Mouse (Mus musculus) liver, embryonic 16.5 days (tissue): ENCODE results near the gene Agpat3. TPM values are rescaled to one million over a fixed set of nuclear protein-coding genes. Genes with fewer than 3 reads are reported as not detected.
A peak's percentile ranks its signal among the peaks of the same experiment; 100 is the strongest.

ENCODE experiments used
- ATAC-seq: fragments of 200-750 bp; cut with Nextera tagmentation; 2 replicates; pipeline ENCODE4 v1.8.0; 2017; ENCODE audit warnings: low read depth, mild to moderate bottlenecking, moderate number of reproducible peaks, moderate library complexity
- H3K27ac ChIP-seq: fragments of 300-500 bp; sonication (generic); 2 replicates; pipeline ENCODE4 v1.5.1; 2014; ENCODE audit warnings: mild to moderate bottlenecking, low read length
- H3K27me3 ChIP-seq: fragments of 300-500 bp; sonication (generic); 2 replicates; pipeline ENCODE4 v1.6.1; 2014; ENCODE audit warnings: low read depth, low read length, mixed read lengths; ENCODE audit not compliant: control insufficient read depth, insufficient read depth
- H3K36me3 ChIP-seq: fragments of 300-500 bp; sonication (generic); 2 replicates; pipeline ENCODE4 v1.6.1; 2014; ENCODE audit warnings: mild to moderate bottlenecking; ENCODE audit not compliant: control insufficient read depth, insufficient read depth
- H3K4me1 ChIP-seq: fragments of 300-500 bp; sonication (generic); 2 replicates; pipeline ENCODE4 v1.6.1; 2014; ENCODE audit warnings: low read depth, low read length, mixed read lengths; ENCODE audit not compliant: control insufficient read depth
- H3K4me2 ChIP-seq: fragments of 300-500 bp; sonication (generic); 2 replicates; pipeline ENCODE4 v1.6.1; 2014; ENCODE audit warnings: low read depth, low read length, mixed read lengths
- H3K4me3 ChIP-seq: fragments of 300-500 bp; sonication (generic); 2 replicates; pipeline ENCODE4 v1.5.1; 2014; ENCODE audit warnings: low read depth, mild to moderate bottlenecking, low read length
- H3K9ac ChIP-seq: fragments of 300-500 bp; sonication (generic); 2 replicates; pipeline ENCODE4 v1.6.1; 2014; ENCODE audit warnings: low read depth, low read length
- H3K9me3 ChIP-seq: fragments of 300-500 bp; sonication (generic); replicated peaks from 2 replicates; pipeline ENCODE4 v1.6.1; 2016; ENCODE audit warnings: low read length; ENCODE audit not compliant: control insufficient read depth
- WGBS: fragments of 180-500 bp; shearing (Covaris S2); extraction: QIAGEN DNeasy Blood & Tissue Kit; methylation state at CpG from one replicate; pipeline ENCODE4 v1.1.7; 2014; ENCODE audit not compliant: insufficient replicate concordance; 5-methylcytosine and 5-hydroxymethylcytosine counted together
- polyA plus RNA-seq: library from polyadenylated mRNA; unstranded; fragments of >200 nt; fragmentation: Nextera tagmentation; extraction: Ambion mirVana; gene quantifications from 2 replicates; pipeline ENCODE4 v1.2.1, GENCODE M21; 2015

Agpat3 gene
- polyA plus RNA-seq, 1 experiment from 2014 or later: 26.8 TPM

- Histone ChIP-seq H3K36me3 (no peaks in the 10 kb centered on the region), H3K4me1 (no peaks in the 10 kb centered on the region; the same call in 1 of the 2 replicates), H3K4me2 (no peak overlapping the region), H3K9ac (no peak overlapping the region), H3K4me3 (no peak overlapping the region), H3K27ac (no peak overlapping the region), H3K27me3 (peaks cover 3% of the 10 kb centered on the region), H3K9me3 (no peaks in the 10 kb centered on the region)
- 61% methylated on average over 2 of the region's 2 CpGs for WGBS
- no peak for ATAC-seq
Observed at GRCm38 (mm10) chr10:78345466-78345865, 6.8 kb downstream of the Agpat3 start.

GRCm38 (mm10) chr10:78342091-78342490 lies 10.2 kb downstream of the Agpat3 start:
- H3K36me3 ChIP-seq: no peaks in the 10 kb centered on the region
- H3K27me3 ChIP-seq: no peaks in the 10 kb centered on the region
- no peaks in the 10 kb centered on the region for H3K9me3 ChIP-seq
- H3K4me2 ChIP-seq: no peak overlapping the region
- WGBS: 77% methylated on average over 1 of the region's 1 CpGs
- no peak overlapping the region for H3K9ac ChIP-seq
- no peak overlapping the region for H3K27ac ChIP-seq
- ATAC-seq: no peak
- H3K4me3 ChIP-seq: no peak overlapping the region
- H3K4me1 ChIP-seq: no peaks in the 10 kb centered on the region; the same call in 1 of the 2 replicates

- Histone ChIP-seq H3K27me3 (no peaks in the 10 kb centered on the region), H3K4me1 (no peaks in the 10 kb centered on the region), H3K27ac (no peak overlapping the region), H3K9me3 (no peaks in the 10 kb centered on the region), H3K36me3 (no peaks in the 10 kb centered on the region), H3K4me2 (no peak overlapping the region), H3K9ac (no peak overlapping the region), H3K4me3 (no peak overlapping the region)
- WGBS: 43% methylated on average over 5 of the region's 5 CpGs
- ATAC-seq: no peak; the same call in 1 of the 2 replicates
Observed at GRCm38 (mm10) chr10:78338180-78338579, 14.1 kb downstream of the Agpat3 start.

DNA sequence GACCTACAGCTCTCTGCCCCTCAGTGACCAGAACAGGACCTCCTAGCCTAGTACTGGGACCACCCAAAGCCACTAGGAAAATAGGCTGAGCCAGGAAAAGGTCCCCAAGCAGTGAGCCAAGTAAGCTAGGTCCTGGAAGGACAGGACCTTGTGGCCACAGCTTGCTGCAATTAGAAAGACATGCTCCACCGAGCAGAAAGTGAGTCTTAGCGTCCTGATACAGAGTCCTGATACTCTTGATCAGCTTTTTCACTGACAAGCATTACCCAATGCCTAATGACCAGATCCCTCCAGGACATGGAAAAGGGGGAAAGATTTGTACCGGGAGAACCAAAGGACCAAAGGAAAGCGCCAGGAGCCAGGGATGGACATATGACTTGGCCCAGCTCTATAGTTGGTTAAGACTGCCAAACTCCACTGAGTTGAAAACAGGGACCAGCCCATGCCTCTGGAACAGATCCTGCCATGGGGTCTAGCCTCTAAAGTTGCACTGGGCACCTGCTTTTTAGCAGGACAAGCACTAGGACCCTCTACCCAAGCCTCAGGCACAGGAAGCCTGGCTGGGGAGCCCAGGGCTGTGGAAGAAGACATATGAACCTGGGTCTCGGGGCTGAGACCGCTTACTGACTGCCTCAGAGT lies 17.2 kb downstream of the Agpat3 start:
- Histone ChIP-seq H3K27ac (no peak overlapping the region), H3K9ac (no peak overlapping the region)
- WGBS: 66% methylated on average over 6 of the region's 6 CpGs

DNA sequence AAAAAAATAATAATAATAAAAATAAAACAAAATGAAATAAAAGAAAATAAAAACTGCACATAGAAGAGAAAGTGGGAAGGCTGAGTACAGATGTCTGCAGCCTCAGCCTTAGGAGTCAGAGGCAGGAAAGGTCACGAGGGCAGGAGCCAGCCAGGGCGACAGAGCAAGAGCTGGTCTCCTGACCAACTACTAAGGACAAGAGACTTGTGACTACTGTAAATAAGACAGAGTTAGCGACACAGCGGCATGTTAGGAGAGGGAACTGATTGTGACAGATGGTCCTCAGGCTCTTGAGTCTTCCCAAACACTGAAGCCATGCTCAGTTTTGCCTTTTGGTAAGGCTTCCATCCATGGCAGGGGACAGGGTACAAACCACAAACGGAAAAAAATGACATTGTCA lies 20.7 kb downstream of the Agpat3 start:
- H3K9me3 ChIP-seq: no peaks in the 10 kb centered on the region
- H3K36me3 ChIP-seq: no peaks in the 10 kb centered on the region
- no peak overlapping the region for H3K9ac ChIP-seq
- H3K4me1 ChIP-seq: no peaks in the 10 kb centered on the region
- no peak overlapping the region for H3K27ac ChIP-seq
- H3K4me3 ChIP-seq: no peak overlapping the region
- ATAC-seq: 0 out of 2 replicates have a peak, but pooled peaks have one; percentile 19
- H3K4me2 ChIP-seq: no peak overlapping the region
- no peaks in the 10 kb centered on the region for H3K27me3 ChIP-seq
- WGBS: 44% methylated on average over 5 of the region's 5 CpGs

More for the DNA sequence above, 17.2 kb downstream of the Agpat3 start:
- no peak for ATAC-seq
- Histone ChIP-seq H3K9me3 (no peaks in the 10 kb centered on the region), H3K4me2 (no peak overlapping the region), H3K4me3 (no peak overlapping the region), H3K27me3 (no peaks in the 10 kb centered on the region), H3K36me3 (no peaks in the 10 kb centered on the region), H3K4me1 (no peaks in the 10 kb centered on the region)

DNA sequence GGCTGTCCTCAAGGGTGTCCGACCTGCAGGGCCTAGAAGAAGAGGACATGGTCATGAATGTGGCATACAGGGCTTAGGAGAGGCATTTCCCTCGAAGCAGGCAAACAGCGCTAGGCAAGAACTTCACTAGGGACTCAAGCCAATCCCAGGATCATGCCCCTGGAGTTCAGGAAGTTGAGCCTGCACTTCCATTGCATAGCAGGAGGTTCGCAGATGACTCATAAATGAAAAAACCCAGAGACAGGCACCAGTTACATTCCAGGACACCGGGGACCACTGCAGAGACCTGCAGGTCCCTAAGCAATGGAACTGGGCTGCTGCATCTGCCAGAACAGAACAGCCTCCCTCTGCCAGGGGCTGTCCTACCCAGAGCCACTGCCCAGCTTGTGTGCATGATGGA lies 23.0 kb downstream of the Agpat3 start:
- no peak overlapping the region for H3K27ac ChIP-seq
- no peaks in the 10 kb centered on the region for H3K36me3 ChIP-seq
- no peak overlapping the region for H3K4me2 ChIP-seq
- ATAC-seq: no peak
- H3K9ac ChIP-seq: no peak overlapping the region
- WGBS: 66% methylated on average over 5 of the region's 5 CpGs
- H3K9me3 ChIP-seq: no peaks in the 10 kb centered on the region
- H3K27me3 ChIP-seq: no peaks in the 10 kb centered on the region
- peaks cover 7% of the 10 kb centered on the region for H3K4me1 ChIP-seq
- H3K4me3 ChIP-seq: no peak overlapping the region

DNA sequence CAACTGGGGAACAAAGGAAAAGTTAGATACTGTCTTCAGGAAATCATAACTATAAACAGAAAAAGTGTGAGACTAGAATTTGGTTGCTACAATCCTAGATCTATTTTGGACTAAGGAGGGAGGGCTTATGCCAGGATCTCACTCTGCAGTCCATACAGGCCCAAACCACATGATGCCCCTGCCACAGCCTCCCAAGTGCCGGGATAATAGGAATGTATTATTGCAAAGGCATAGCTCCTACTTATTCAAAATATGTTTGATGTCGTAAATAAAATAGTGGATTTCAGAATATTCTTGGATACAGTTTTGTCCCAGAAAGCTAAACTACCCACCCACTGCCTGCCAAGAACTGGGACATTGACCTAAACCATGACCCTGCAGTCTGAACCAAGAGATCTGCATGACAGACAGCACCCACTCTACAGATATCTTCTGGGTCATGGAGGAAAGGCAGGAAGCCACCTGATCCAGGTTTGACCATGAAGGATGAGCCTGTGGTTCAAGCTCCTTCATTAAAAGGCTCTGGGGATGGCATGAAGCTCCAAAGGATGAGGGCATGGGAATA lies 24.2 kb downstream of the Agpat3 start:
- H3K9ac ChIP-seq: no peak overlapping the region
- H3K4me2 ChIP-seq: no peak overlapping the region
- WGBS: 66% methylated on average over 2 of the region's 2 CpGs
- H3K36me3 ChIP-seq: no peaks in the 10 kb centered on the region
- H3K27ac ChIP-seq: no peak overlapping the region
- no peaks in the 10 kb centered on the region for H3K9me3 ChIP-seq
- ATAC-seq: no peak
- no peak overlapping the region for H3K4me3 ChIP-seq
- peaks cover 12% of the 10 kb centered on the region for H3K4me1 ChIP-seq
- H3K27me3 ChIP-seq: no peaks in the 10 kb centered on the region

- ATAC-seq: no peak
Observed at GRCm38 (mm10) chr10:78325916-78326647, 26.2 kb downstream of the Agpat3 start.

More at GRCm38 (mm10) chr10:78325916-78326647, 26.2 kb downstream of the Agpat3 start:
- Histone ChIP-seq H3K4me1 (peaks cover 12% of the 10 kb centered on the region), H3K9ac (no peak overlapping the region), H3K4me3 (no peak overlapping the region), H3K36me3 (no peaks in the 10 kb centered on the region), H3K27me3 (no peaks in the 10 kb centered on the region), H3K4me2 (no peak overlapping the region), H3K27ac (no peak overlapping the region), H3K9me3 (no peaks in the 10 kb centered on the region)
- WGBS: 60% methylated on average over 8 of the region's 8 CpGs
